Mouse (Mus musculus) thymus, postnatal 4 days (tissue): ENCODE data around the gene Adprm.

Experiments
- DNase-seq: peaks from one replicate; pipeline ENCODE4 v3.0.0; 2021

Gene Adprm

GRCm38 (mm10) chr11:67022354-67023115 is 29.9 kb downstream of the Adprm start:
- DNase-seq: peak; percentile 50

GRCm38 (mm10) chr11:67020948-67021347 is 31.4 kb downstream of the Adprm start:
- DNase-seq: peak; percentile 77

- no peak for DNase-seq
These were observed 32.5 kb downstream of the Adprm start for GRCm38 (mm10) chr11:67019711-67020475.

- no peak for DNase-seq
These were observed 34.4 kb downstream of the Adprm start for GRCm38 (mm10) chr11:67017801-67018591.

- DNase-seq: no peak
These were observed 40.8 kb downstream of the Adprm start for GRCm38 (mm10) chr11:67011635-67012034.

- peak; percentile 13 for DNase-seq
These were observed 42.0 kb downstream of the Adprm start for GRCm38 (mm10) chr11:67010430-67010829.

- DNase-seq: no peak
These were observed 43.9 kb downstream of the Adprm start for GRCm38 (mm10) chr11:67008528-67008927.

GRCm38 (mm10) chr11:67007961-67008360 is 44.4 kb downstream of the Adprm start:
- no peak for DNase-seq

- no peak for DNase-seq
These were observed 49.5 kb downstream of the Adprm start for GRCm38 (mm10) chr11:67002911-67003310.

GRCm38 (mm10) chr11:67001717-67002116 is 50.7 kb downstream of the Adprm start:
- DNase-seq: no peak

- no peak for DNase-seq
These were observed 51.7 kb downstream of the Adprm start for GRCm38 (mm10) chr11:67000671-67001070.

GRCm38 (mm10) chr11:66998467-66999403 is 53.7 kb downstream of the Adprm start:
- DNase-seq: no peak

GRCm38 (mm10) chr11:66996446-66996845 is 55.9 kb downstream of the Adprm start:
- DNase-seq: no peak

GRCm38 (mm10) chr11:66993674-66994073 is 58.7 kb downstream of the Adprm start:
- no peak for DNase-seq

GRCm38 (mm10) chr11:66992150-66992549 is 60.2 kb downstream of the Adprm start:
- DNase-seq: no peak
